In genomic region chr16:91056043-91056821, GRCm38 (mm10) we compare ENCODE assay signal across 8 mouse cellular contexts. TPM values are rescaled to one million over a fixed set of nuclear protein-coding genes. Genes with fewer than 3 reads are reported as not detected.
DNase-seq lines count a peak whose midpoint lies in the region; ATAC-seq lines count a peak whose summit lies in the region.

No protein-coding gene starts in this region.

- H3K9ac ChIP-seq in heart, embryonic 11.5 days (ENCODE audit: low read depth, low read length): no peak overlapping the region

- intact Hi-C loops in heart, postnatal 25 days (cut with DNase I): no loop called here

- no peak for ATAC-seq in heart, embryonic 11.5 days (replicated peaks; ENCODE audit: insufficient number of reproducible peaks, low FRiP score, low TSS enrichment)
- peak; percentile 95 for ATAC-seq in CD4-positive, CD25-positive, alpha-beta regulatory T cell, adult 4 months

- no peaks in the 10 kb centered on the region for H3K36me3 ChIP-seq in heart, embryonic 11.5 days (ENCODE audit: control insufficient read depth, insufficient read depth, low read length)

- H3K27ac ChIP-seq in heart, embryonic 11.5 days (ENCODE audit: low read depth, low read length): no peak overlapping the region

- WGBS in heart, embryonic 11.5 days (ENCODE audit: insufficient replicate concordance): 46% methylated on average over 16 of the region's 16 CpGs

- H3K27me3 ChIP-seq in heart, embryonic 11.5 days (ENCODE audit: control insufficient read depth, insufficient read depth, low read length): no peaks in the 10 kb centered on the region; the same call in 1 of the 2 replicates

- H3K4me1 ChIP-seq in heart, embryonic 11.5 days (ENCODE audit: control insufficient read depth, insufficient read depth, low read length): peaks cover 9% of the 10 kb centered on the region; the same call in 1 of the 2 replicates

- H3K4me2 ChIP-seq in heart, embryonic 11.5 days: peak overlapping the region; percentile 6; the same call in 1 of the 2 replicates

- no peaks in the 10 kb centered on the region for H3K9me3 ChIP-seq in heart, embryonic 11.5 days (replicated peaks; ENCODE audit: control insufficient read depth, low read length)

- no peak for DNase-seq in heart, postnatal 25 days (ENCODE audit: low spot score)
- peak; percentile 13 to 40 for DNase-seq in frontal cortex, postnatal 14 days (ENCODE audit: low spot score in 2 of 2)
- peak; percentile 51 to 53 for DNase-seq in layer of hippocampus, adult 8-10 months (ENCODE audit: low spot score in 2 of 2)
- peak; percentile 89 for DNase-seq in telencephalon, adult 2 months (ENCODE audit: low read depth, low spot score)
- DNase-seq in gastrocnemius, postnatal 10 days: no peak
- DNase-seq in adrenal gland, postnatal 36 days: no peak

- no peak overlapping the region for H3K4me3 ChIP-seq in heart, embryonic 11.5 days (ENCODE audit: low read depth, low read length)

RNA-seq across cellular contexts. Expression of gene Paxbp1, which starts 11.9 kb away (rescaled TPM):
- 55.5 and 56.4 TPM in 2 replicates for polyA plus RNA-seq in heart, embryonic 11.5 days (2014; fragmentation: Nextera tagmentation; extraction: Ambion mirVana)
- 10 to 100 TPM; 15.7 to 16.0 TPM for total RNA-seq in heart, postnatal 25 days (2021)
- polyA plus RNA-seq in CD4-positive, CD25-positive, alpha-beta regulatory T cell, adult 4 months (2017; shearing (Covaris generic)): 100 to 1,000 TPM; 121 to 128 TPM
- 10 to 100 TPM; 57.5 to 84.8 (median 69.6) TPM for total RNA-seq in layer of hippocampus, adult 8-10 months (2022)
- 10 to 100 TPM; 12.8 to 26.2 TPM for total RNA-seq in gastrocnemius, postnatal 10 days (2021)
- total RNA-seq in adrenal gland, postnatal 36 days (2021): 10 to 100 TPM; 44.3 to 62.3 TPM

RNA-seq across cellular contexts. Expression of gene 4932438H23Rik, which starts 38.7 kb away (rescaled TPM):
- 0.13 TPM in 1 of 2 replicates, not detected in the other for polyA plus RNA-seq in heart, embryonic 11.5 days (2014; fragmentation: Nextera tagmentation; extraction: Ambion mirVana)
- total RNA-seq in heart, postnatal 25 days (2021): not detected
- polyA plus RNA-seq in CD4-positive, CD25-positive, alpha-beta regulatory T cell, adult 4 months (2017; shearing (Covaris generic)): 1 to 10 TPM; 1.5 to 2.0 TPM
- 1 to 10 TPM; 1.1 to 2.8 (median 2.1) TPM for total RNA-seq in layer of hippocampus, adult 8-10 months (2022)
- 1 to 10 TPM; 1.3 to 2.6 TPM for total RNA-seq in gastrocnemius, postnatal 10 days (2021)
- total RNA-seq in adrenal gland, postnatal 36 days (2021): not detected

RNA-seq across cellular contexts. Expression of gene Synj1, which starts 45.1 kb away (rescaled TPM):
- 15.2 and 22.1 TPM in 2 replicates for polyA plus RNA-seq in heart, embryonic 11.5 days (2014; fragmentation: Nextera tagmentation; extraction: Ambion mirVana)
- total RNA-seq in heart, postnatal 25 days (2021): 10 to 100 TPM; 27.6 to 29.5 TPM
- 10 to 100 TPM; 30.6 to 40.9 TPM for polyA plus RNA-seq in CD4-positive, CD25-positive, alpha-beta regulatory T cell, adult 4 months (2017; shearing (Covaris generic))
- total RNA-seq in layer of hippocampus, adult 8-10 months (2022): 100 to 1,000 TPM; 396 to 439 (median 423) TPM
- total RNA-seq in gastrocnemius, postnatal 10 days (2021): 10 to 100 TPM; 14.6 TPM
- 10 to 100 TPM; 43.0 to 61.4 TPM for total RNA-seq in adrenal gland, postnatal 36 days (2021)

Comparison
In these comparisons a context has a peak if more than half of its experiments do, and no peak if none do; other contexts are left out.
1. DNase-seq: peak in frontal cortex, postnatal 14 days (2 of 2), layer of hippocampus, adult 8-10 months (2 of 2) and telencephalon, adult 2 months (single experiment); none in heart, postnatal 25 days (single experiment), gastrocnemius, postnatal 10 days (single experiment) and adrenal gland, postnatal 36 days (0 of 2).
2. RNA of gene Synj1, which starts 45.1 kb away (total RNA-seq): 396 to 439 TPM in layer of hippocampus, adult 8-10 months; 43.0 to 61.4 TPM in adrenal gland, postnatal 36 days, 27.6 to 29.5 TPM in heart, postnatal 25 days and 14.6 TPM in gastrocnemius, postnatal 10 days; every median in the first group is over 4 times any median in the second.